Mouse (Mus musculus) heart, embryonic 16.5 days (tissue): ENCODE measurements around the gene Eya3. TPM values are rescaled to one million over a fixed set of nuclear protein-coding genes. Genes with fewer than 3 reads are reported as not detected.

Source experiments
- ATAC-seq: fragments of 200-750 bp; cut with Nextera tagmentation; replicated peaks from 2 replicates; pipeline ENCODE4 v1.8.0; 2017; ENCODE audit warnings: moderate number of reproducible peaks; ENCODE audit not compliant: insufficient read depth, low FRiP score; ENCODE audit errors: extremely low read depth
- H3K27ac ChIP-seq: fragments of 300-500 bp; sonication (generic); 2 replicates; pipeline ENCODE4 v1.5.1; 2014; ENCODE audit warnings: mild to moderate bottlenecking, low read length, control low read depth, moderate library complexity
- H3K27me3 ChIP-seq: fragments of 300-500 bp; sonication (generic); 2 replicates; pipeline ENCODE4 v1.6.1; 2014; ENCODE audit warnings: low read length, mixed read lengths; ENCODE audit not compliant: control insufficient read depth, insufficient read depth
- H3K36me3 ChIP-seq: fragments of 300-500 bp; sonication (generic); 2 replicates; pipeline ENCODE4 v1.6.1; 2014; ENCODE audit not compliant: control insufficient read depth, insufficient read depth
- H3K4me1 ChIP-seq: fragments of 300-500 bp; sonication (generic); 2 replicates; pipeline ENCODE4 v1.6.1; 2014; ENCODE audit warnings: low read length, mixed read lengths; ENCODE audit not compliant: control insufficient read depth, insufficient read depth
- H3K4me2 ChIP-seq: fragments of 300-500 bp; sonication (generic); 2 replicates; pipeline ENCODE4 v1.6.1; 2014; ENCODE audit warnings: low read depth, mild to moderate bottlenecking, control low read depth, low read length
- H3K4me3 ChIP-seq: fragments of 300-500 bp; sonication (generic); 2 replicates; pipeline ENCODE4 v1.5.1; 2014; ENCODE audit warnings: mild to moderate bottlenecking, control low read depth, low read length
- H3K9ac ChIP-seq: fragments of 300-500 bp; sonication (generic); 2 replicates; pipeline ENCODE4 v1.6.1; 2014; ENCODE audit warnings: low read length, control low read depth
- H3K9me3 ChIP-seq: fragments of 300-500 bp; sonication (generic); replicated peaks from 2 replicates; pipeline ENCODE4 v1.6.1; 2016; ENCODE audit warnings: low read length; ENCODE audit not compliant: control insufficient read depth
- WGBS: fragments of 180-500 bp; shearing (Covaris S2); extraction: QIAGEN DNeasy Blood & Tissue Kit; methylation state at CpG from one replicate; pipeline ENCODE4 v1.1.7; 2014; 5-methylcytosine and 5-hydroxymethylcytosine counted together
- polyA plus RNA-seq: library from polyadenylated mRNA; unstranded; fragments of >200 nt; fragmentation: Nextera tagmentation; extraction: Ambion mirVana; gene quantifications from 2 replicates; pipeline ENCODE4 v1.2.1, GENCODE M21; 2015

Gene Eya3
- polyA plus RNA-seq, 1 experiment from 2014 or later: 21.1 TPM

DNA sequence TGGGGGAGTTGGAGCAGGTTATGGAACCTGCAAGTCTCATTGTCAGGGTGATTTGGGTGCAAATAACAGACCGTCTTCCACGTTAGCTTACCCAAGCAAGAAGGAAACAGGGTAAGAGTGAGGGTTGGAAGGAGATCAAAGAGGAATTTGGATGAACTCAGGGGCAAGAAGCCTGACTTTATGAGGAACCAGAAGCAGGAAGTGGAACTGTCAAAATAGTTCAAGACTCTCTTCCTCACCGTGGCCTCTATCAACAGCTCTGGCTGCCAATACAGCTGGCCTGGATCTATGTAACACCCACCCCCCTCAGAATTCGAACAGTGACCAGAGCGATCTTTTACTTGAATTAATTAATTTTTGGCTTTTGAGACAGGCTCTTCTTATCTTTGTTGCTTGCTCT lies 33.0 kb upstream of the Eya3 start:
- 59% methylated on average over 5 of the region's 5 CpGs for WGBS
- no peak overlapping the region for H3K4me2 ChIP-seq
- no peak overlapping the region for H3K27ac ChIP-seq

DNA sequence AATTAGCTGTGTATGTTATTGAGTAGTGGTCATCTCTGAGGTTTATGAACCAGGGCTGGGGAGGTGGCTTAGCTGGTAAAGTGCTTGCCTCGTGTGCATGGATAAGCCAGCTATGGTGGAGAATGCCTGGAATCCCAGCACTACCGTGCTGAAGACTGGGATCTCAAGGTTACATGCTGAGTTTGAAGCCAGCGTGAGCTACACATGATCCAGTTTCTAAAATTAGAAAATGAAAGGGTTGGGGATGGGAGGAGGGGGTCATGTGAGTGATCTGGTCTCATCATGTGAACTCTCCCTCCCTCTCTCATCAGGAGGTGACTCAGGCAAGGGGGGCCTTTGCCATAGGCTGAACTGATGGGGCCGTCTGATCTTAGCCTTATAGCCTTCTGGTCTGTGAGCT lies 30.6 kb upstream of the Eya3 start:
- H3K36me3 ChIP-seq: no peaks in the 10 kb centered on the region
- 0 out of 2 replicates have a peak overlapping the region, but pooled peaks have one; percentile 33 for H3K9ac ChIP-seq
- H3K4me1 ChIP-seq: peaks cover 7% of the 10 kb centered on the region
- H3K4me3 ChIP-seq: no peak overlapping the region
- H3K27me3 ChIP-seq: no peaks in the 10 kb centered on the region
- no peak overlapping the region for H3K4me2 ChIP-seq
- no peaks in the 10 kb centered on the region for H3K9me3 ChIP-seq
- ATAC-seq: peak; percentile 81
- H3K27ac ChIP-seq: peak overlapping the region; percentile 87
- 28% methylated on average over 4 of the region's 4 CpGs for WGBS

More for the DNA sequence above, 33.0 kb upstream of the Eya3 start:
- no peak overlapping the region for H3K9ac ChIP-seq
- no peaks in the 10 kb centered on the region for H3K9me3 ChIP-seq
- no peak for ATAC-seq
- peaks cover 7% of the 10 kb centered on the region for H3K4me1 ChIP-seq
- H3K4me3 ChIP-seq: no peak overlapping the region
- H3K36me3 ChIP-seq: no peaks in the 10 kb centered on the region
- no peaks in the 10 kb centered on the region for H3K27me3 ChIP-seq

DNA sequence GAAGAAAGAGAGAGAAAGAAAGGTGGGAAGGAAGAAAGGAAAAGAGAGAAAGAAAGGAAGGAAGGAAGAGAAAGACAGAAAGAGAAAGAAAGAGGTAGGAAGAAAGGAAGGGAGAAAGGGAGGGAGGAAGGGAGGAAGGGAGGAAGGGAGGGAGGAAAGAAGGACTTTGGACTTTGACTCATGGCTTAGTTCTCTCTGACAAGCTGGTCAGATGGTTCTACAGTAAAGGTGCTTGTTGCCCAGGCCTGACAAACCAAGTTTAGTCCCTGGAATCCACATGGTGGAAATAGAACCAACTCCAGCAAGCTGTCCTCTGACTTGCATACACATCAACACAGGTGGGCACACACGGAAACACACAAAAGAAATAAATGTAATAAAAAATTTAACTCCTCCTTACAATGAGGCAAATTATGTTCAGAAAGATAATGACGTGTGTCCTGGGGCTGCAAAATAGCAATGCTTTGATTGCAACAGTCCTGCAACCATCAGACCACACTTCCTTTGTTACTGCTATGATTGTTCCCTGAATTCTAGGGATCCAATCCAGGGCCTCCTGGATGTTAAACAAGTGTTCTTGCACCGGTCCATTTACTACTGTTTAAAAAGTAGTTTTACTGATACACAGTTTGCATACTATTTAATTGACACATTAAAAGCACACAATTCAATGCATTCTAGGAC lies 28.3 kb upstream of the Eya3 start:
- Histone ChIP-seq H3K4me3 (no peak overlapping the region), H3K27me3 (no peaks in the 10 kb centered on the region), H3K4me2 (no peak overlapping the region), H3K9ac (no peak overlapping the region), H3K36me3 (no peaks in the 10 kb centered on the region), H3K9me3 (no peaks in the 10 kb centered on the region; the same call in 1 of the 2 replicates), H3K4me1 (peaks cover 7% of the 10 kb centered on the region), H3K27ac (no peak overlapping the region)
- WGBS: 74% methylated on average over 3 of the region's 3 CpGs
- no peak for ATAC-seq

DNA sequence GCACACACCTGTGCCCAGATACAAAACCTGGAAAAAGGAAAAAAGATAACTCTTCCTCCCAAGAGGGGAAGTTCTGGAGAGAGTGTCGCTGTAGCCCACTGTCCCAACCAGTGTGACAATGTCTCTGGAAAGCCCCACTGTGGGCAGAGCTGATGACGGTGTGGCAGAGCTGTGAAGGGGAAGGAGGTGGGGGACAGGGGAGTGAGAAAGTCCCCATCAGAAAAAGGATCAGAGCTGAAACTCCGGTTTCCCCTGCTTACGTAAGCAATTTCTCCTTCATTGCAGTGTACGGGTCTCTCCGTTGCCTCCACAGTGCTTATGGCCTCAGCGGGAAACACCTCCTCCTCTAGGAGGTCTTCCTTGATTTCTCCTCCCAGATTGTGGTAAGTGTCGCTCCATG lies 27.5 kb upstream of the Eya3 start:
- no peak for ATAC-seq
- 75% methylated on average over 8 of the region's 8 CpGs for WGBS
- peaks cover 3% of the 10 kb centered on the region; the same call in 1 of the 2 replicates for H3K9me3 ChIP-seq

DNA sequence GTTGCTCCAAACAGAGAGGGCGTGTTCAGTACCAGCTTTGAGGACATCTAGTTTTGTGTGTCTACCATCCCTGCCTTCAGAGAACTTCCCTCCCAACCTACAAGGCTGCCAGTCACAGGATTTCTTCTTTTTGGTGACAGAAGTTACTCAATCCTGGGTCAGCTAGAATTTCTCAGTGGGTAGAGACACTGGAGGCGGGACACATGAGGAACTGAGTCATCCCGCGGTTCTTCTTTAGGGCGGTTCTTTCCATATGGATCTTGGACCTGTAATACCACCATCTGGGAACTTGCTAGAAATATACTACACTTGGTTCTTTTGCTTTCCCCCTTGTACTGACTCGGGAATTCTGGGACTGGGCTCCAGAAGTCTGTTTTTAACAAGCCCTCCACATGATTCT lies 20.9 kb upstream of the Eya3 start:
- Histone ChIP-seq H3K4me2 (no peak overlapping the region), H3K9ac (no peak overlapping the region), H3K36me3 (no peaks in the 10 kb centered on the region), H3K27me3 (no peaks in the 10 kb centered on the region), H3K4me1 (no peaks in the 10 kb centered on the region), H3K9me3 (peaks cover 3% of the 10 kb centered on the region; the same call in 1 of the 2 replicates), H3K4me3 (no peak overlapping the region), H3K27ac (no peak overlapping the region)
- ATAC-seq: no peak
- 91% methylated on average over 6 of the region's 6 CpGs for WGBS

More for the DNA sequence above, 27.5 kb upstream of the Eya3 start:
- Histone ChIP-seq H3K4me1 (peaks cover 7% of the 10 kb centered on the region), H3K4me3 (no peak overlapping the region), H3K27me3 (no peaks in the 10 kb centered on the region), H3K27ac (no peak overlapping the region), H3K36me3 (no peaks in the 10 kb centered on the region), H3K9ac (no peak overlapping the region), H3K4me2 (no peak overlapping the region)

- peaks cover 3% of the 10 kb centered on the region; the same call in 1 of the 2 replicates for H3K9me3 ChIP-seq
- no peaks in the 10 kb centered on the region for H3K4me1 ChIP-seq
- no peak overlapping the region for H3K27ac ChIP-seq
These were observed 19.9 kb upstream of the Eya3 start for GRCm38 (mm10) chr4:132618850-132619375.

DNA sequence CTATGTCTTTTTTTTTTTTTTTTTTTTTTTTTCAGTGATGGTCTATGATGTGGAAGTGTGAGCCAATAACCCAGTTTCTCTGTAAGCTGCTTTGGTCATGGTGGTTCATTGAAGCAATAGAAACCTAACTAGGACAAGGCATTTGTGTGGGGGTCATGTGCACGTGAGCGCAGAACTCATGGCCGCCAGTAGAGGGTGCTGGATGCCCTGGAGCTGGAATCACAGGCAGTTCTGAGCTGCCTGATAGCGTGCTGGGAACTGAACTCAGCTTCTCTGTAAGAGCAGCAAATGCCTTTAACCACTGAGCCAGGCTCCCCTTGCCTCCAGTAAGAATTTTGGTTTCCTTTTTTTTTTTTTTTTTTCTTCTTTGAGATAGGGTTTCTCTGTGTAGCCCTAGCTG lies 18.7 kb upstream of the Eya3 start:
- WGBS: 84% methylated on average over 4 of the region's 4 CpGs
- ATAC-seq: no peak
- no peak overlapping the region for H3K4me2 ChIP-seq
- H3K36me3 ChIP-seq: no peaks in the 10 kb centered on the region
- H3K27ac ChIP-seq: no peak overlapping the region
- H3K4me3 ChIP-seq: no peak overlapping the region
- no peak overlapping the region for H3K9ac ChIP-seq
- no peaks in the 10 kb centered on the region for H3K27me3 ChIP-seq
- no peaks in the 10 kb centered on the region for H3K4me1 ChIP-seq
- peaks cover 3% of the 10 kb centered on the region; the same call in 1 of the 2 replicates for H3K9me3 ChIP-seq

More at GRCm38 (mm10) chr4:132618850-132619375, 19.9 kb upstream of the Eya3 start:
- H3K9ac ChIP-seq: no peak overlapping the region
- WGBS: 67% methylated on average over 10 of the region's 10 CpGs
- no peaks in the 10 kb centered on the region for H3K27me3 ChIP-seq
- H3K4me3 ChIP-seq: no peak overlapping the region
- no peak for ATAC-seq
- no peaks in the 10 kb centered on the region for H3K36me3 ChIP-seq
- no peak overlapping the region for H3K4me2 ChIP-seq

- WGBS: 72% methylated on average over 7 of the region's 7 CpGs
These were observed 17.3 kb upstream of the Eya3 start for GRCm38 (mm10) chr4:132621287-132622068.

More at GRCm38 (mm10) chr4:132621287-132622068, 17.3 kb upstream of the Eya3 start:
- ATAC-seq: no peak
- Histone ChIP-seq H3K9ac (no peak overlapping the region), H3K27ac (no peak overlapping the region), H3K4me2 (no peak overlapping the region), H3K9me3 (no peaks in the 10 kb centered on the region), H3K4me3 (no peak overlapping the region), H3K27me3 (no peaks in the 10 kb centered on the region), H3K36me3 (no peaks in the 10 kb centered on the region), H3K4me1 (no peaks in the 10 kb centered on the region)
